Mouse (Mus musculus) frontal cortex, postnatal 25 days (tissue): ENCODE measurements around the gene Uck2.

Experiments
- DNase-seq, 2 experiments: peaks; one replicate each; pipeline ENCODE4 v3.0.0; 2022; ENCODE audit warnings: low spot score in 2 of 2

Gene Uck2

DNA sequence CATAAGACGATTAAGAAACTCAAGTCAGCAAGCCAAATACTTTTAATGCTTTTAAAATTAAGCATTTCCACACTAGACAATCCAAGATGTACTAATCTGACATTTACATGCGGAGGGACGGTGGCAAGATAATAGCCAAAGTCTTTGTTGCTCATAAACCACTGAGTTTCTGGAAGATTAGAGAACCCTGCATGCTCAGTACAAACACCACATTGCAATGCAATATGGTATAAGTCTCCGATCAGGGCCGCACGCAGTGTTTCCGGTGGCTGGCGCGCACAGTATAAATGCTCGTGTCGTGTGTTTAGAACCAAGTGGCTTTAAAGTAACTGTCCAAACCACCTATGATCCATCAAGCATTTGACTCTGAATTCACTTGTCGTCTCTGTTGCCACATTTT is 31.5 kb downstream of the Uck2 start:
- DNase-seq: no peak

DNA sequence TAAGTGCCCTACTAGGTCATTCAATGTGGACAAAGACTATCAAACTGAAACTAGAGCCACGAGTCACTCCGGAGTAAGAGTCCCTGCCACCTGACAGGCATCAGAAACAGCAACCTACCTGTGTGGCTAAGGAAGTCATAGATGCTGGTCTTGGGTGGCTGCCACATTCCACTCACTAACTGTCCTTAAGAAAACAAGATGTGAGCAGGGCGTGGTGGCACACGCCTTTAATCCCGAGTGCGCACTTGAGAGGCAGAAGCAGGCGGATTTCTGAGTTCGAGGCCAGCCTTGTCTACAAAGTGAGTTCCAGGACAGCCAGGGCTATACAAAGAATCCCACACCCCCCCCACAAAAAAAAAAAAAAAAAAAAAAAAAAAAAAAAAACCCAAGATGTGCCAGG is 35.2 kb downstream of the Uck2 start:
- DNase-seq: no peak

DNA sequence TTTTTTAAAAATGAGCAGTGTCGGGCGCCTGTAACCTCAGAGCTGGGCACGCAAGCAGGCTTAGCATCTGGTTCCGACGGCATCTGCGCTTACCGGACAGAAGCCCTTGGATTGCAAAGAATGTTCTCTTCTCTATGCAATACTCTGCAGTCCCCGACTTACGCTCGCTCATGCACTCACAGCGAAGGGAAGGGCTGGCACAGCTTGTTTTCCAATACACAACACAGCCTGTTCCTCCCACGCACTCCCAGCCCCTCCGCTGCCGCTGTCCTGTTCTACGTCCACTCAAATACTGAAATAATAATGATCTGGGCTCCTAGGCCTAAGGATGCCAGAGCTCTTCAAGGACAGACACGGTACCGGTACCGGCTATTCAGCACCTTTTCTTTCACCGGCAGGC is 35.9 kb downstream of the Uck2 start:
- no peak for DNase-seq

DNA sequence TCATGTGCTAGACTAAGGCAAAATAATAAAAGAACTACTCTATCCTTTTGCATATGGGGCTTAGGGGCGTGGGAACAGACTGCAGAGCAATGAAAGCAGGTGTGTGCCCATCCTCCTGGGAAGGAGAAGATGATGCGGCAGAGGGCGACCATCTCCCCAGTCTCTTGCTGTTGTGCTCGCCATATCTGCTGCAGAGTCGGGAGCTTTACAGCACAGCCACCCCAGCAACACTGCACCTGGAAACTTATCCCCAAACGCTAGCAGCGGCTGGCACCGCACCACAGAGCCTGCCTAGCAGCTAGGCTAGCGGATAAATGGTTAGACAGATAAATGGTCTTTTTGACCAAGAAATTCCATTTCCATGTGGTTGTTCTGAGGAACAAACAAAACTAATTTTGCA is 37.2 kb downstream of the Uck2 start:
- no peak for DNase-seq

DNA sequence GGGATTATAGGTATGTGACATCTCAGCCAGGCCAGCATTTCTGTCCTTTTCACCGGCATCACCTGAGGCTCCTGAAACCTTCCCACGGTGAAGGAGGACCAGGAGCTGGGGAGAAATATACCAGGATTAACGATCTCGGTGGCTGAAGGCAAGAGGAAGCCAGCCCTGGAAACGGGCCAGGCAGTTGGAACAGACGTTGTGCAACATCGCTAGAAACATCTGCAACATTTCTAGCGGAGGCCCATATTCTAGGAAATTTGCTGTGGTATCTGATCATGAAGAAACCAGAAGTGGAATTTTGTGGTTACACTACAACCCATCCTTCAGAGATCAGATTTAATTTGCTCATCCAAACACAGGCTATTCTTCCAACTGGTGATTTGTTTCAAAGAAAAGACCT is 38.1 kb downstream of the Uck2 start:
- no peak for DNase-seq

DNA sequence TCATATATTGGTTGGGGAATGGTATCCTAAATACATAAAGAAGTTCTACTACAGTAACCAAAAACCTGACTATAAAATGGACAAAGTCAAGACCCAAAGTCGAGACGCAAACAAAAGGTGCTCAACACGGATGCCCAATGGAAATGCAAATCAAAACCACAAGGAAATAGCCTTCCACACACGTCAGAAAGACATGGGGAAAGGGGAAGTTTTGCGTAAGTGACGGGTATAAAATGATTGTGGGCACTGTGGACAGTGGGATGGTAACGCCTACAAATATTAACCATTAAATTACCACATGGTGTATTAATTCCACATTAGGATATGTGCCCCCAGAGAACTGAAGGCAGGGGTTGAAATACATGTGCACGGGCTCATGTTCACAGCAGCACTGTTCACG is 38.8 kb downstream of the Uck2 start:
- DNase-seq: no peak

DNA sequence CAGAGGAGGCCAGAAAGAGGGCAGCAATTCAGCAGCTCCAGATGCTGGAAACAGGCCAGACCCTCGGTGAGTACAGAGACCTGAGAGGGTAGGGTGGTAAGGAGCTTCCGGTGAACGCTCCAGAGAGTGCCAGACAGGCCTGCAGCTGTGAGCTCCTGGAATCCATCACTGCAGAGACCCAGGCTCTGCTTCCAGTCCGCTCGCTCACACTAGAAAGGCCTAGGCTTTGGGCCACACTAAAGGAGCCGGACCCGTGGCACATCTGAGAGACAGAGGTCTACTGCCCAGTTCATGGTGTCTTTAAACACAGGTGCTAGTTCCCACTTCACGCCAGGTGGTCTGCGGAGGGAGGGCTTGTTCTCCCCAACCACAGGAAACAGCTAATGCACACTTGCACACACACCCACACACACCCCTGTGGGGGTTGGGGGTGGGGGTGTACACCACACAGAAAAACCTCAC is 39.9 kb downstream of the Uck2 start:
- no peak for DNase-seq

DNA sequence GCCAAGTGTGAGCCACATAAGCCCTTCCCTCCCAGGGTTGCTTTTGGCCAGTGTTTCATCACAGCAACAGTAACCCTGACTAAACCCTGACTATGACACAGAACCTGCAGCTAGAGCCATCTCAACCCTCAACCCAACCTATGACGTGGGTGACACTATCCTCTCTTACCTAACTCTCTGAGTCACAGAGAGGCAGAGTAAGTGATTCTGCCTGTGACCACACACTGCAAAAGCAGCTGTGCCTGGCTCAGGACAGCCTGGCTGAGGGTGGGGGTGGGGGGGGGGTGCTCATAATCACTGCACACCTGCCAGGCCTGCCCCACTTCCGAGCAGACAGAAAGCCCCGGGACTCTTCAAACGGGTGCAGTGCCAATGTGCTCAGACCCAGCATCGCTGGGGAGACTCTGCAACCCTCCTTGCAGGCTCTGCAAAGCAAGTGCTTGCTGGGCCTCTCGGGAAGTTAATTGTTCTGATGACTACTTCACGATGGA is 42.9 kb downstream of the Uck2 start:
- DNase-seq: no peak

DNA sequence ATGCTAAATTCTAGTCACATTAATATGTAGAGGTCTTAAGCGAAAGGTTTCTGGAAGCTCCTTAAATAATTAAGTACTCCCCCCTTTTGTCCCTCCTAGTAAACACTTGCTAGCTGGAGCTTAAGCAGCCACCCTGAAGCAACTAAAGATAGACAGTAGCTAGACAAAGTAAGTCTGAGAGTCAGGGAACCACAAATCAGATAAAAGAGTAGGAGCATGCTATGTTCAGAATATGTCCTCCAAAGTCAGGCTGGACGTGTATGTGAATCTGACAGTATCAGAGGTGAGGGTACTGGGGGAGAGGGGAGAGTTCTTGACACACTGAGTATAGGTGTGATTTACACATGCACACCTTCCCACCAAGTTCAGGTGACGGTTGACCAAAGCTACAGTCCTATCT is 43.6 kb downstream of the Uck2 start:
- no peak for DNase-seq

DNA sequence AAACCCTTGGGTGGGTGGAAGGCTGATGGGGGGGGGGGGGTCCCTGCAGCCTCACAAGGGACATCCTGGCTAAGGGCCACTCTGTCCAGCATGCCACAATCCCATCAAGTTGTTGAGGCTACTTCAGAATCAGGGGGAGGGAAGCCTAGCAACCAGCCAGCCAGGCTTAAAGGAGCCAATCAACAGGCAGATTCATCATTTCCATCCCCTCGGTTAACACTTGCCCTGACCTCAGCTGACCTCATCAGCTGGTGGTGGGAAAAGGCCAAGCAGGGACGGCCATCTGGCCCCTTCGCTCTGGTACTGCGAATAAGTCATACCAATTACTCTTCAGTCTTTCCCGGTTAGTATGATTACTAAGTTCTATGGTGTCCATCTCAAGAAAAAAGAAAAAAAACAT is 44.8 kb downstream of the Uck2 start:
- no peak for DNase-seq

DNA sequence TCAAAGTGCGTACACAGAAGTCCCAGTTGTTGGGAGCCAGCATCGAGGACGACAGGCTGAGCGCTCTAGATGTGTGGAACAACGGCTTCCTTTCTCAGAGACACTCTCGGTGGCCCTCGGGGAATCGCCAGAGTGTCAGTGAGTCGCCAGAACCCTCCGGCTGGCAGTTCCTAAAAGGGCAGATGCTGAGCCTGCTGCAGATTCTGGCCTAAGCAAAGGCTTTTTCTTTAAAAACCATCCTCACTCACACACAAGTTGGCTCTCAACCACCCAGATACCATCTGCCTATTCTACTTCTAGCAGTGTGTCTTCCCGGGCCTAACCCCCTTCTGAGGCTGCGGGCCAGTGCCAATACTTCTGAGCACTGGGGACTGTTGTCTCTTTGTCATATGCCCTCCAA is 45.2 kb downstream of the Uck2 start:
- DNase-seq: no peak

DNA sequence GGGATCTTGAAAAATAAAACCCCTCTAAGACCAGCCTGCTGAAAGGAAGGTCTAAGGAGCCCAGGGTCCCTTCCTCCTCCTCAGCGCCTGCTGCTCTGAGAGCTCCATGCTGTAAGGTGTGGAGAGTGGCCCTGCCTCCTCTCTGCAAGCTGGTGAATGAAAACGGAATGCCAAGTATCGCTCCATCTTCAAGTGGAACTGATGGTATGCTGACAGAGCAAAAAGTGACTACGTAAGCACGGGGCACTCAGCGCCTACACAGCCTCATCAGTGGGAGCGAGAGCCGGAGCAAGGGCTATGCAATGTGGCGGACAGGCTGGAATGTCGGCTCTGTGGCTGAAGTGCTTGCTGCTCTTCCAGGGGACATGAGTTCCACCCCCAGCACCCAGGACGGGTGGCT is 47.3 kb downstream of the Uck2 start:
- DNase-seq: no peak

DNA sequence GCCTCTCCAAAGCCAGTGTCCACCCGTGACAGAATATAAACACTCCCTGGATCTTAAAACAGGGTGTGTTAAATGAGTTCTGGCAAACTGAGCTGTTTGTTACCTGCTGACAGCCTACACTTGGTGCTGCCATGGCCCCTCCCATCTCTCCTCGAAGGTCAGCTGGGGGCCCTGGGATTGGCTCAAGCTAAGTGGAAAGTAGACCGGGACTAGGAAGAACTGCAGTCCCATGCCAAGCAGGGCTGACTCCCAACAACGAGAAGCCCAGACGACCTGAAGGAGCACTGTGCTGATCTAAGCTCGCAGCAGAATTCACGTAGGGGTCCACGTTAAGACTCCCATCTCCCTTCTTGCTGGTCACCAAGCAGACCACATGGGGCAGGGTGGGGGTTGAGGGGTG is 48.3 kb downstream of the Uck2 start:
- no peak for DNase-seq

DNA sequence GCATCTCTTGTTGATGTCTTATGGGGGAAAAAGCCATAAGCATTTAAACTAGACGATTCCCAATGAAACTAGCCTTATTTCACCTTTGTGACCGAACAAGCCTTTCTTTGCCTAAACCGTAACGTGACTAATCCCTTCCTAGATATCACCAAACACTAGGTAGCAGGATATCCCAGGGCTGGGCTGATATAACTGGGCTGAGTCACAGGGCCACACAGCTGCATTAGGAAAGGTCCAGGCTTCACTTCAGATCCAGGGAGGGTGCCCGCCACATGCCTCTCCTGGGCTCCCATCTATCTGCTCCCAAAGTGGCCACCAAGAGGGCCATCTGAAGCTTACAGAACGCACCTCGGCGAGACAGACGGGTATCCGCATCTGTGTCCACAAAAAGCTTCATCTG is 50.8 kb downstream of the Uck2 start:
- DNase-seq: no peak

DNA sequence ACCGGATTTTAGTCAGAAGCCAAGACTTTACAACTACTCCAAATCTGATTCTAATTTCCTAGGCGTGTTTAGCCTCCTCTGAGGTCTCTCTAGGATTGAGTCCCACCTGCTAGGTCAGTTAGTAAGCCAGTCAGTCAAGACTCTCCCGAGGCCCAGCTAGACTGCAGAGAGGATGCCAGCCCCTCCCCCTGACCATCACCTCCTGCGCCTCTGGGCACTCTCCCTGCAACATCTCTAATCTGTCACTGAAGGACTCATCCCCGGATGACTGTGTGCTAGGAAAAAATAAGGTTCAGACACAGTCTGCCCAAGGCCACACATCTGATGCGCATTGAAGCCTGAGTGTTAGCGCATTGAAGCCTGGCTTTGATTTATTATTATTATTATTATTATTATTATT is 52.2 kb downstream of the Uck2 start:
- no peak for DNase-seq

DNA sequence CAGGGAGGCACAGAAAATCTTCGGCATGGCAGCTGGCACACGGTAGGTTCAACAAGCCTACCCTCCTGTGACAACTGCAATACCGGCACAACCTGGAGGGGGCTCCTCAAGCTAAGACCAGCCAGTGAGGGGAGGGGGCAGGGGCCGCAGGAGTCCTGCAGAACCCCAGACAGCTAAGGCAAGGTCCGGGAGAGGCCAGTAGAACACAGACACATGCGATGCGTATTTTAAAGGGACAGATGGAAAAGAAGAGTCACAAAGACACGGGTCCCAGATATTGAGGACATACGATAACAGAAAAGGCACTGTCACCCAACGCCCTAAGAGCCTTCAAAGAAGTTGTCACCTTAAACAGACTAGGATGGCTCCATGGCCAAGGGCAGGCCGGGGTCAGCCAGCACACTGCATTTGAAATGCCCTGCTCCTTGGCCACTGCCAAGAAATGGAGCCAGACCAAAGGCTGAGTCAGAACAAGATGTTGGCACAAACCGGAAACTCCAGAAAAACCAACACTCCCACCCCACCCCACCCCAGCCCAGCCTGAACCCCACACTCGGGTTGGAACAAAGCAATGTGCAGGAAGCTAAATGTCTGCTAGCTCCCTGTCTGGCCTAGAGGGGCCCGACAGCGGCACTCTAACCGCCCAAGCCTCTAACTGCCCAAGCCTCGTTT is 53.4 kb downstream of the Uck2 start:
- no peak for DNase-seq

DNA sequence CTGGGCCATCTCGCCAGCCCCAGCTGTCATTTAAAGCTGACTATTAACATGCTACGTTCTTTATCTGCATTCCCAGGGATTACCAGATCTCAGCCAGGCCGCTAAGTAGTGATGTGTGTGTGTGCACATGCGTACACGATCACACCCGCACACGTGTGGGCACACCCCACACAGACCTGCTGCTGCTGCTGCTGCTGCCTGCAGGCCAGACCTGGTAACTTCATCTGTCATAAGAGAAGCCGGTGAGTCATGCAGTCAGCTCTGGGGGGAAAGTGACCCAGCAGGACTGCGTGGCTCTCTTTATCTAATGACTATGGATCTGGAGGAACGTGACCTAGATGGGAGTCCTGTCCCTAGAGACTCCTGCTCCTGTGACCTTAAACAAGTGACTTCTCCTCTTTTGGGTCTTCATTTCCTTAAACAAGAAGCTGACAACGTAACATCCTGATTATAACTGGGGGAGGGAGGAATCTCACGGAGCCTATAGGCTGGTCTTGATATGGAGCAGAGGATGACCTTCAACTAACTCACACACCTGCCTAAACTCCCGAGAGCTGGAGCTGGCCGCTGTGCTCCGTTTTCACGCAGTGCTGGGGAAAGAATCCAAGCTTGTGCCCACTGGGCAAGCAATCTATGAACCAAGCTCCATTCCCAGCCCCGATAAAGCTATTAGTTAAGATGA is 54.0 kb downstream of the Uck2 start:
- no peak for DNase-seq

DNA sequence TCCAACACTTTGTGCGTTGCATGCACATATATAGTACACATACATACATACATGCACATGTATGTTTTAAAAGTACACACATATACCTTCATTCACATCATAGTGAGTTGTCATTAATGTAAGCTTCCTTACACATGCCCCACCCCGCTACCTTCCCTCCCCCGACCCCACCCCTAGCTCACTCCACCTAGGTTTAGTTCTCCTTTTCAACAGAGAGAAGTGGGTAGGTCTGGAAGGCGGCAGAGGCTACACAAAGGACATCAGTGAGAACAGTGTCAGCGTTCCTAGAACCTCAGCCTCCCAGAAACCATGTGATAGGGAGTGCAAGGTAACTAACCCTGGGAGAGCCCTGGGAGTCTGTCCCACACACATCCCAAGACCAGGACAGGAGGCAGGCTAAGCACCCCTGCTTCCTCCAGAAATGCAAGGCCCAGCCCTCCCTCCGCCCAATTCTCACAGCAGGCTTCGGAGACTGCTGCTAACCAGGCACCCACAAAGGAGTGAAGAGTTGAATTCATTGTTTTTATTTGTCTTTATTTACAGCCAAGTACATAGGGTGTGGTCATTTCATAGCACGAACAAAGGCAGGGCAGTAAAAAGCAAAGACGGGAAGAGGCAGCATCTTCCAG is 62.6 kb downstream of the Uck2 start:
- no peak for DNase-seq

DNA sequence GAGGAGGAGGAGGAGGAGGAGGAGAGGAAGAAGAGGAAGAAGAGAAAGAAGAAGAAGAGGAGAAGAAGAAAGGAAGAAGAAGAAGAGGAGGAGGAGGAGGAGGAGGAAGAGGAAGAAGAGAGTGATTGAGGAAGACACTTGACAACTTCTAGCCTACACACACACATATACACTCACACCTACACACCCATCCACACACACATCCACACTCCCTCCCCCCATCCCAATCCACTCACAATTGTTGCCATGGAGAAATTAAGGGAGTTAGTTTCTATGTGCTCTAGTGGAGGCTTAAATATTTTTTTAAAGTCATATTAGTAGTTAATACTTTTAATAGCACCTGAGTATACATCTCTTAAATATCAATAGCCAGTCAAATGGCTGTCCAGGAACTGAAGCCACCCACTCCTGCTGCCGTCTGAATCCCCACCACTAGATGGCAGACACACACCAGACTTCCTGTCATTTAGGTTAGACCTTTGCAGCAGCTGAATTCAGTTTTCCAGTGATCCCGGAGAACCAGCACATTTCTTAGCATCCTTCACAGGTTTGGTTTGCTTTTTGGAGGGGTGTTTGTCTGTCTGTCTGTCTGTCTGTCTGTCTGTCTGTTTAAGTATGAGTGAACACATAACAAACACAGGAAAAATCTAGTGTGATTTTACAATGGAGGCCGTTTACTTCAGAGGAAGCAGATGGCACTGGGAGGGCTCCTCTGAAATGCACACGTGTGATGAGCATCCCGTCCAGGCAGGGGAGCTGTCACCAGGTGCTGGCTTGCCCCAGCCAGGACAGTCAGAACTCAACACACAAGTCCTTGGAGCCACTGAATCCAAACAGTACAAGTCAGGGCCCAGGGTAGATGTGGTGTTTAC is 64.6 kb downstream of the Uck2 start:
- peak; percentile 86 to 88 for DNase-seq

DNA sequence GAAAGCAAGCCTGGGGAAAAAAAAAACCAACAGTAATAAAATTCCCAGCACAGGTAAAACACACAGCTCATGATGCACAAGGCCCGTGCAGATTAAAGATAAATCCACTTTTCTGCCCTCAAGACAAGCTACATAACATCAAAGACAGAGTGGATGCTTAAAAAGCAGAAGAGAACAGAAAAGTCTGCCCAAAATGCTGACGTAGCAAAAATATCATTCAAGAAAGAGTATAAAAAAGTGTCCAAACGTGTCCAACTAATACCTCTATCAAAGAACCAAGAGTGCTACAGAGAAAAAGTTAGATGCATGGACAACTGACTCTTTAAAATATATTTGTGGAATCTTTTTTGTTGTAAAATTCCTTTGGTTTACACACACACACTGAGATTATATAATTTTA is 69.7 kb downstream of the Uck2 start:
- DNase-seq: no peak

DNA sequence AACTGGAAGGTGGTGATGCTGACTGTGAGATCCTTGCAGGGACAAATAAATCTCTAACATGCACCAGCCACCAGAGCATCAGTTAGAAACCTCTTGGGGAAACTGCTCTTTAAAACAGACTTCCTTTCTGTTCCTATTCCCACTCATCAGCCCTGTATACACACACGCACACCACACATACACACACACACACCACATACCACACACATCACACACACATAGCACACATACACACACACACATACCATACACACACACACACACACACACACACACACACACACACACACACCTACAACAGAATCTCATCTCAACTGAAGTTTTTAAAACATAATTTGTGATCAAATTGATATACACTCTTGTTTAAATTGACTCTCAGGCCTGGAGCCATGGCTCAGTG is 72.4 kb downstream of the Uck2 start:
- DNase-seq: no peak

DNA sequence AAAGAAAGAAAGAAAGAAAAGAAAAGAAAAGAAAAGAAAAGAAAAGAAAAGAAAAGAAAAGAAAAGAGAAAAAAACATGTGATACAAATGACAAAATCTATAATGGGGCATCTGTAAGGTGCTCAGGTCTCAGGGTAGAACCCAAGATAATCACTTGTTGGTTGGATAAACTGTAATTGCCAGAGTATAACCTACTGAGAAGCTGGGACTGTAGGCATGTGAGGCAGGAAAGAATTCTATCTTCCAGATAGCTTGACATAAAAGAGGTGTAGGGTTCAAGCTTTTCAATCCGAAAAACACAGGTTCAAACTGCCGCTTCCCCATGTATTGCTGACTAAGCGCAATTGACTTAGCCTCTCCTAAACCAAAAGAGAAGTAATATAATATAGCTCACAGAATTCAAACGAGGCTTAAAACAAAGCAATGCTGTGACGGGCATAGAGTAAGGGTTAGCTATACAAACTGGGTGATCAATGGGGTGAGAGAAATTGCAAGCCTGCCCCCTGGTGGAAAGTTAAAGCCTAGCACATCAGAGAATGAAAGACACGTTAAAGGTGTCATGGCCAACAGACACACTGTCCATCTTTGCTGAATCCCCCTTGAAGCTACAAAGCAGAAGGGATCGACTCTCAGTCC is 73.0 kb downstream of the Uck2 start:
- DNase-seq: peak; percentile 53 to 59
